Mouse (Mus musculus) brown adipose tissue, adult 24 weeks (tissue): ENCODE results near the gene Rabep1. TPM values are rescaled to one million over a fixed set of nuclear protein-coding genes. Genes with fewer than 3 reads are reported as not detected.
"Not testable (repeated sequence)": the region's sequence is repeated elsewhere in the genome, so short reads cannot be mapped to it uniquely, and the experiment has no call there.

Source experiments
- H3K27ac ChIP-seq: fragments of 200-500 bp; replicated peaks from 2 replicates; pipeline ENCODE4 v1.5.1; 2012; ENCODE audit warnings: low read depth, mild to moderate bottlenecking, low read length
- H3K4me1 ChIP-seq: fragments of 200-500 bp; 2 replicates; pipeline ENCODE4 v1.6.1; 2012; ENCODE audit warnings: low read length, mixed read lengths; ENCODE audit not compliant: control insufficient read depth, insufficient read depth, insufficient read length
- H3K4me3 ChIP-seq: fragments of 200-500 bp; 2 replicates; pipeline ENCODE4 v1.5.1; 2012; ENCODE audit warnings: low read depth, mild to moderate bottlenecking, low read length, moderate library complexity; ENCODE audit not compliant: insufficient read depth
- polyA plus RNA-seq: library from polyadenylated mRNA; stranded (reverse); fragments of >200 nt; gene quantifications from 2 replicates; pipeline ENCODE4 v1.2.4, GENCODE M21; 2012; ENCODE audit not compliant: missing spikeins, insufficient read depth, insufficient read length

The Rabep1 gene
- polyA plus RNA-seq, 1 experiment: 22.8 TPM

DNA sequence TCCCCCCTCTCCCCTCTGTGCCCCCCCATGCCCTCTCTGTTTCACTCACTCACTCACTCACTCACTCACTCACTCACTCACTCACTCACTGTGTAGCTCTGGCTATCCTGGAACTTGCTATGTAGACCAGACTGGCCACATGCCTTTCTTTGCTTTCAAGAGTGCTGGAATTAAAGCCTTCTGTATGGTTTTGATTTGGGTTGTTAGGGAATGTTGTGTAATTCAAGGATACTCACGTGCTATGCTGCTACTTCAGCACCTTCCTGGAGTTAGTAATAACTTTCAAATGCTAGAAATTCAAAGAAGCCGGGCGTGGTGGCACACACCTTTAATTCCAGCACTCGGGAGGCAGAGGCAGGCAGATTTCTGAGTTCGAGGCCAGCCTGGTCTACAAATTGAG lies 53.6 kb downstream of the Rabep1 start:
- not testable (repeated sequence) for H3K4me3 ChIP-seq, H3K27ac ChIP-seq, H3K4me1 ChIP-seq

DNA sequence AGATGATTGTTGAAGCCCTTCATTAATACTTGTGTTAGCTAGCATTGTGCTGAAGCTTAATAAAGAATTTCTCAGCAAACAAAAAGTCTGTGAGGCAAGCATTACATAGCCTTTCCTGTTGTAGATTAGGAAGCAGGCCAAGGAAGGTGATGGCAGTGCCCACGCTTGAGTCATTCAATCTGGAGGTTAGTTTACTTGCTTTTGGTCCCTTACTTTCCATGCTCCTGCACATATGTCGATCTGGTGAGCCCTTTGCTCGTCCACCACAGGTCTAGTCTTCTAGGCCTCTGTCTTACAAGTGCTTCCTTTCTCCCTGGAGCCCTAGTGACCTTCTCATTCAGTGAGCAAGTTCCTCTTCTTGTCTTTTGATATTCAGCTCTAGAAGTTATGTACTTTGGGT lies 62.1 kb downstream of the Rabep1 start:
- H3K27ac ChIP-seq: no peak overlapping the region
- H3K4me1 ChIP-seq: no peaks in the 10 kb centered on the region
- H3K4me3 ChIP-seq: no peak overlapping the region

DNA sequence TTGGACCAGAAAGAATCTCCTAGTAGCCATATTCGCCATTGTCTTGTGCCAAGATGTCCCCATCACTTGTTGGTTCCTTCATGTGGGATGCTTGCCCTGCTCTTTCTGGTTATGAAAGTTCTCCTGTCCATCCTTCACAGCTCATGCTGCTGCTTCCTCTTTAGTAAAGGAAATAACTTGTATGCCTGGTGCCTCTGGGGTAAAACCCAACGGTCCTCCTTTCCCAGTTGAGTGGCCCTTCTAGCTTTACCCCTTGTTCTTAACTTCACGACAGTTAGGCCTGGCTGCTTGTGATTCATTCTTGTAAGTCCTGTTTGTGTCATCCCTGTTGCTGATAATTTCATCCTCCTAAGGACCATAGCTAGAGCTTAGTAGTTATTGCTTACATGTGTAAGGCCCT lies 66.7 kb downstream of the Rabep1 start:
- H3K4me3 ChIP-seq: no peak overlapping the region
- H3K4me1 ChIP-seq: no peaks in the 10 kb centered on the region
- H3K27ac ChIP-seq: no peak overlapping the region

DNA sequence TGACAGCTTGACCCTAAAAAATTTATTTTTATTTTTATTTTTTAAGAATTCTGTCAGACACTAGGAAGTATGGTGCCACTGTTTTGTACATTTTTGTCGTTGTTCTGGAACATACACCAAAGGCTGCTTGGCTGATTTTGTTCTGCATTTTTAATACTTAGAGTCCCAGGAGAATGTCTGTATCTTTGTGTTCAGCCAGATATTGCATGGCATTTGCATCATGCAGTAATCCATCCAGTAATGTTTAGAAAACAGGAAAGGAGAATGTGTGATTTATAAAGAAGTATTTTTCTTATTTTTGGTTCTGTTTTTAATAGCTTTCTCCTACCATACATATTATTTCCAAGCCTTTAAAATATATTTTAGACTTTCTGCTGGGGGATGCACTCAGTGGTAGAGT lies 67.3 kb downstream of the Rabep1 start:
- H3K4me3 ChIP-seq: no peak overlapping the region
- no peaks in the 10 kb centered on the region for H3K4me1 ChIP-seq
- H3K27ac ChIP-seq: no peak overlapping the region

DNA sequence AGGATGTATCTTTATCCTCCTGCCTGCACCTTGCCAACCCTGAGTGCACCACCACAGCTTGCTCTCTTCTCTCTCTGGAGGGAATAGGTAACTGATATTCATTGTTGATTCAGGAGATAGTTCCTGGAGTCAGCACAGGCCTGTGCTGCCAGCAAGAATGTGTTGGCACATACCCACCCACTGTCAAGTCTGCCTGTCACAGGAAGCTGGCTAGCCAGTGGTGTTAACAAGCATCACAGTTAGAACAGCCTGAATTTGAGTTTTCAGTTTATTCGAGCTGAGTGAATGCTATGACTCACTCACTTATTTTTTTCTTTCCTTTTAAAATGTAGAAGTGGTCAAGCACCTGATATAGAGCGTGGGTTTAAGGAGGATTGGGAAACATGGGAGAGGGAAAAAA lies 73.3 kb downstream of the Rabep1 start:
- no peak overlapping the region for H3K4me3 ChIP-seq
- no peak overlapping the region for H3K27ac ChIP-seq
- no peaks in the 10 kb centered on the region; the same call in 1 of the 2 replicates for H3K4me1 ChIP-seq

DNA sequence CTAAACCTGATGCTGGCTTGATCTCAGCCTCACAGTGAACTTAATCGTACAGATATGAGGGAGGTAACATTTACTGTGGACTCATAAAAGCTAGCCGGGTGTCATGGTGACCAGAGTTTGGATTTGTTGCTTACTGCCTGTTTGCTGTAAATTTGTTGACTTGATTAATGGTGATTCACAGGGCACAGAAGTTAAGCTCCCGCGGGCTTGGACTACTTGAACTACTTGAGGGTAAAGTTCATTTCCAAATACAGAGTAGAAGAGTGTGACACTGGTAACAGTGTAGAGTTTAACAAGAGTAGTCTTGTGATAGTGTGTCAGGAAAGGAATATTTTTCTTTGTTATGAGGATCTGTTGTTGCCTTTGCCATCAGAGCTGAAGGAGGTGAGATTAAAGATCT lies 74.9 kb downstream of the Rabep1 start:
- H3K4me1 ChIP-seq: no peaks in the 10 kb centered on the region; the same call in 1 of the 2 replicates
- H3K27ac ChIP-seq: no peak overlapping the region
- no peak overlapping the region for H3K4me3 ChIP-seq

DNA sequence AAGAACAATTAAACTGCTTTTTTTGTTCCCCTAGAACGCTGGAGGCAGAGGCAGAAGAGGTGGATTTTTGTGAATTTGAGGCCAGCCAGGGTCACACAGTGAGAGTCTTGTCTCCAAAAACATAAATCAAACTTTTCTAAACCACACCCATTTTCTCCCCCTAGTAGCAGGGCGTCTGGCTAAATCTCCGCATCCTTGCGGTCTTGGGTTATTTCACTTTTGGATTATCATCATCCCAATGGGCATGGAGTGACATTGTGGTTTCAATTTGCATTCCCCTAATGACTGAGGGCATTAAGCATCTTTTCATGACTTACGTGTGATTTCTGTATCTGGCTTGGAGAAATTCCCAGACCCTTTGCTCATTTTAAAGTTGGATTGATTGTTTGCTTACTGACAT lies 86.9 kb downstream of the Rabep1 start:
- no peak overlapping the region for H3K4me3 ChIP-seq
- no peak overlapping the region for H3K27ac ChIP-seq
- H3K4me1 ChIP-seq: no peaks in the 10 kb centered on the region

DNA sequence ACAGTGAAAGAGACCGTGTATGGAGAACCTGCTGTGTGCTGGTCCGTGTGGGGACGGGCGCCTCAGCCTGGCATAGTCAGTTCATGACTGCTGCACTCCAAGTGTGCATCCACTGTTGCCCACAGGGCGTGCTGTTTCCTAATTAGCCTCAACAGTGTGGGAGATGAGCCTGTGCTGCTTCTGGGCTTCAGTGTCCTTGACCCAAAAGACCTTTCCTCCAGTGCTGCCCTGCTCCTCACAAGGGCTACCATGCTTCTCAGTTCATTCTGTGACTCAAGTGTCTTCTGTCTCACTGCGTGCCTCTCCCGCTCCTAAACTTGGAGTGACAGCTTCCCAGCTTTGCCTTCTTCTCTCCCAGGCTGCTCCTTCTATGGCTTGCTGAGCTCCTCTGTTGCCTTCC lies 90.7 kb downstream of the Rabep1 start:
- Histone ChIP-seq H3K4me1 (no peaks in the 10 kb centered on the region), H3K27ac (no peak overlapping the region), H3K4me3 (no peak overlapping the region)

DNA sequence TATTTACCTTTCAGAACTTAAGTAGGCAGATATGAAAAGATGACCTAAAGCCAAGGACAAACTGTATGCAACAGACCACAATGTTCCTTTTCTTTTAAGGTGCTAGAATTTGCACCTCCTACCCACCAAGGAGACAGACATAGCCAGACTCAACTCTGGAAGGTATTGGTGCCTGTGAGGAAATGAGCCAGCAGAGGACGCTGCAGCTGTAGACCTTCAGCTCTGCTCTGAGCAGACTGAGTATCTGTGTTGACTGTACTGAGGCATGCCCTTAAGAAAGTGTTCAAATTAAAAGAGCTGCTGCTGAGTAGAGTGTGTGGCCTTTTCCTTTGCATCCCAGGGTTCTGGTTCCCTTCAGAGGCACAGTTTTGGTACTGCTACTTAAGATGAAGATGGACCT lies 98.0 kb downstream of the Rabep1 start:
- H3K4me1 ChIP-seq: no peaks in the 10 kb centered on the region
- H3K27ac ChIP-seq: no peak overlapping the region
- no peak overlapping the region for H3K4me3 ChIP-seq

DNA sequence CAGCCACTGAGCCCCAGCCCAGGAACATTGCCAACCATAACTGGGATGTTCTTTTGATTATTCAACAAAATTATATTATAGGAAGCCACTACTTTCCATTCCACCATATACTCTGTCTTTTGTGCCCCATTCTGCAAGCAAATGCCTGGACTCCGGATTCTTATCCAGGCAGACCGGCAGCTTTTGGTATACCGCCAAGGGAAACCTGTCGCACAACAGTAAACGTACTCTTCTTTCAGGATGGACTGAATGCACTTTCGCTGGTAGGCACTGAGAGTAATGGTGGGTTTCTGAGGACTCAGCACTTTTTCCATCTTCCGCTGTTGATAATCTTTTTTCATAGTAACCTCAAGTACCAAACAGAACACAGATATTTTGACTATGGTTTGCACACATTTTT lies 99.1 kb downstream of the Rabep1 start:
- Histone ChIP-seq H3K4me1 (no peaks in the 10 kb centered on the region), H3K27ac (no peak overlapping the region), H3K4me3 (no peak overlapping the region)

DNA sequence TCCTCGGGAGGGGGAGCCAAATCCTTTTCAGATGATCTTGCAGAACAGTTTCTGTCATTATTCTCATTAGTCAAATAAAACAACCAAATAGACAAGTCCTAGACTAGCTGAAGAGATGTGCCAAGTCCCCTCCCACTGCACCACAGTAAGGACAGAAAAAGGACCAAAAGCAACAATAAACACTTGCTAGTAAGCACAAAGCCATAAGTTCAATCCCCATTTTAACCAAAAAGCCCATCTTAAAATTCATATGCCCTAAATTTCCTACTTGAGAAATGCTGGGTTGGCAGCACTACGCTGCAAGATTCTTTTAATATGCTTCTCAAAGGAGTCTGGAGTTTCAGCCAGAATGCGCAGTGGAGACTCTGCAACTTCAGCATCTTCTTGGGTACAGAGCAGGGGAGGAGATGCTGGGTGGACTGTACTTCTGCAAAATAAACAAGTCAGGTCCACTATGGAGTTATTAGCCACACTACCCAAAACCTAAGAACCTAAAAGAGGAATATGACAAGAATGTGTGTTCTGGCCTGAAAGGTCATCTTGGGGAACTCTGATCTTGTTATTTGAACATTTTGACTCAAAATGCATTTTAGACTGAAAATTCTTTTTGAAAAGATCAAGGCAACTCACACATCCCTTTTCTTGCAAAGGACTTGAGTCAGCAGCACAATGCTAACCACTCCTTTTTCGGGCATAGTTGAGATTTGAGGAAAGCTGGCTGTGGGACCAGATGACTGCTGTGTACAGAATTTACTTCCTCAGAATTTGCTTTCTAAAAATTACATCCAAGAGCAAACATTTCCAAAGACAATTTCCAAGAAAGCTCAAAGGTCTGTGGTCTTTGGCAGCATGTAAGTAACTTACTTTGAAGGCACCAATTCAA lies 100.6 kb downstream of the Rabep1 start:
- Histone ChIP-seq H3K4me1 (no peaks in the 10 kb centered on the region), H3K27ac (peak overlapping the region; percentile 44), H3K4me3 (no peak overlapping the region)

DNA sequence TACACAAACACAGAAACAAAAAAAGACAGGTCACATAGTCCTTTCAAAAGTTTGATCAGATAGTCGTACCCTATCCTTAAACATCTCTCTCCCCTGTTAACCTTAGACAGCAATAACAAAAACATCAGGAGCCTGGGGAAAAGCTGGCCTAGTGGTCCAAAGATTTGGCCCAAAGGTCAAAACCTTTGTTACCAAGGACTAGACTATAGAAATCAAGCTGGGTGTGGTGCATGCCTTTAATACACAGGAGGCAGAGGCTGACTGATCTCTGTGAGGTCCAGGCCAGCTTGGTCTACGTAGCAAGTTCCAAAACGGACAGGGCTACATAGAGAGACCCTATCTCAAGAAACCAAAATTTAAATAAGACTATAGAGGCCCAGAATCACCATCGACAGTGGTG lies 110.1 kb downstream of the Rabep1 start:
- H3K4me1 ChIP-seq: no peaks in the 10 kb centered on the region
- no peak overlapping the region for H3K27ac ChIP-seq
- no peak overlapping the region for H3K4me3 ChIP-seq

DNA sequence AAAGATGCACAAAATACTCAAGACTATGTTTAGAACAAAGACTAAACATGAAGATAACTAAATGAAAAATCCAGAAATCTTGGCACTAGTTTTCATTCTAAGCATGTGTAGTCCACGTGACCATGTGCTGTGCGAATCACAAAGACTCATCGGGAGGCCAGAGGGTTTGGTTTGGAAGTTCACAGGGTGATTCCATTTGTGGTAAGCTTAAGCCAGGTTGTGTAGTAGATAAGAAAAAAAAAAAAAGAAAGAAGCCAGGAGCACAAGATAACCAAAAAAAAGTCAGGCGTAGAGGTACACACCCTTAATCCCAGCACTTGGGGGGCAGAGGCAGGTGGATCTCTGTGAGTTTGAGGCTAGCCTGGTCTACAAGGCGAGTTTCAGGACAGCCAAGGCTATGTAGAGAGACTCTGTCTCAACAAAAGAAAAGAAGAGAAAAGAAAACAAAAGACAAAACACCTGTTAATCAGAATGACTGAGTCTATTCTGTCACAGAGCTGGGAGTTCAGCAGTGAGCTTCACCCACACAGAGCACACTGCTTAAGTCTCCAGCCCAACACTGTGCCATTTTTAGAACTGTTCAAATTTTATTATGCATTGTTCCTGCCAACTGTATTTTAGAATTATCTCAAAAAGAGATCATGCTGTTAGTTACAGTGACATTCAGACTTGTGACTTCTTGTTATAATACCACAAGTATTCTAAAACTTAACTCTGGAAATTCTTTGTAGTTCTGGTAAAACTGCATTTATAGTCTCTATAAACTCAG lies 116.4 kb downstream of the Rabep1 start:
- no peak overlapping the region for H3K4me3 ChIP-seq
- no peak overlapping the region for H3K27ac ChIP-seq
- H3K4me1 ChIP-seq: no peaks in the 10 kb centered on the region

DNA sequence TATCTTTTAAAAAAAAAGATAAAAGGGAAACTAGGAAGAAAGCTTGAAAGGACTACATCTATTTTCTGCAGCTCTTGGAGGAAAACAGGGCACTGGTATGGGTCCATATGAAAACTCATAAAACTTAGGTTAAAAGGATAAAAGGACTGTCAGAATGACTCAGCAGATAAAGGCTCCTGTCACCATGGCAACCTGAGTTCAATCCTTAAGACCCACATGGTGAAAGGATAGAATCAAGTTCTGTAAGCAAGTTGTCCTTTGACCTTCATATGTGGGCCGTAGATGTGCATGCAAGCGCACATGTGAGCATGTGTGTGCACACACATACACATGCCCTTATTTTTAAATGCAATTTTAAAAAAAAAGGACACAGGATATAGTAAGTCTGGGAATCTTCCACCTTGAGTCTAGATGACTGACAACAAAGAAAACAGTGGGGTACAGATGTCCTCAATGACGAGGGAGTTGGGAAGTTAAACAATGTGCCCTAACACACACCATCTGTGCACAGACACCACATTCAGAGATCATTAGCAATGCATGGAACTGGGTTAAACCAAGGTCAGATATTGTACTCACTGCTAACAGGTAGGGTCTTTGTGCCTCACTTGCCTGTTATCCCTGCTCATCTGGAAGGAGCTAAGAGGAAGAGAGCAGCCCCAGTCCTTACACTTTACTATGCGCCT lies 119.8 kb downstream of the Rabep1 start:
- Histone ChIP-seq H3K4me1 (no peaks in the 10 kb centered on the region), H3K27ac (no peak overlapping the region), H3K4me3 (no peak overlapping the region)

DNA sequence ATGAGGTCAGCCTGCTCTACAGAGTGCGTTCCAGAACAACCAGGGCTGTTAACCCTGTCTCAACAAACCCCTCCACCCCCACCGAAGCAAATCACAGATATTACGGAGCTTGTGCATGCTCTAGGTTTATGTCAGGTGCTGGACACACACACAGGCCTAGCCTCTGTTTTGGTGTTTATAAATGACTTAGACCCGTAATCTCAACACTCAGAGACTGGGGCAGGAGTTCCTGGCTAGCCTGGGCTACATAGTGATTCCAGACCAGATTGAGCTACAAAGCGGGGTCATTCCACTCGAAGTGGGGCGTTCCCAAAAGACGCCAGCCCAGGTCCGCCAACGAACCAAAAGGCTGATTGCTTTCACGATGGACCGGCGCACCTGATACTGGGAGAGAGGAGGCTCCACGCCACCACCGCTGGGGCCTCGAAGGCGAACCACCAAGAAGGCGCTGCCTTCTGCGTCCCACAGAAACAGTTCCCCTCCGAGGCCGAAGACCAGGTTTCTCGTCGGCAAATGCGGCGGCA lies 124.8 kb downstream of the Rabep1 start:
- no peaks in the 10 kb centered on the region; the same call in 1 of the 2 replicates for H3K4me1 ChIP-seq
- peak overlapping the region; percentile 80 for H3K27ac ChIP-seq
- H3K4me3 ChIP-seq: peak overlapping the region; percentile 91
